Mouse (Mus musculus) G1E (cell line): ENCODE data around the gene Chil1. TPM values are rescaled to one million over a fixed set of nuclear protein-coding genes. Genes with fewer than 3 reads are reported as not detected.

Experiments
- ATAC-seq: 2 replicates; pipeline ENCODE4 v1.8.0; 2016; ENCODE audit warnings: mild to moderate bottlenecking; ENCODE audit not compliant: insufficient number of reproducible peaks, poor library complexity, low FRiP score, severe bottlenecking; ENCODE audit errors: extremely low read depth
- DNase-seq: peaks from one replicate; pipeline ENCODE4 v3.0.0; 2012; ENCODE audit warnings: low spot score
- H3K27me3 ChIP-seq: 2 replicates; pipeline ENCODE4 v1.6.1; 2012; ENCODE audit warnings: mild to moderate bottlenecking, low read length, inconsistent platforms; ENCODE audit not compliant: insufficient read depth
- H3K36me3 ChIP-seq: replicated peaks from 2 replicates; pipeline ENCODE3; 2012; ENCODE audit warnings: mild to moderate bottlenecking, inconsistent platforms
- H3K4me1 ChIP-seq: 2 replicates; pipeline ENCODE4 v1.6.1; 2012; ENCODE audit warnings: low read depth, low read length, inconsistent platforms, mixed read lengths; ENCODE audit not compliant: insufficient read depth
- H3K4me3 ChIP-seq: 2 replicates; pipeline ENCODE4 v1.5.1; 2012; ENCODE audit warnings: low read depth, mild to moderate bottlenecking, inconsistent platforms, low read length, moderate library complexity, mixed read lengths
- H3K9me3 ChIP-seq: replicated peaks from 2 replicates; pipeline ENCODE4 v1.6.1; 2012; ENCODE audit warnings: inconsistent platforms
- CTCF ChIP-seq: IDR thresholded peaks from 2 replicates; pipeline ENCODE4 v1.5.1; 2012; ENCODE audit warnings: low read depth, low read length, inconsistent platforms, mixed read lengths
- GATA1 ChIP-seq: IDR thresholded peaks from 2 replicates; pipeline ENCODE4 v1.6.1; 2012; ENCODE audit warnings: borderline replicate concordance, low read length, inconsistent platforms, mixed read lengths
- GATA2 ChIP-seq: IDR thresholded peaks from 2 replicates; pipeline ENCODE4 v1.6.1; 2012; ENCODE audit warnings: low read depth, low read length, inconsistent platforms, borderline replicate concordance
- POLR2AphosphoS5 ChIP-seq: IDR thresholded peaks from 2 replicates; pipeline ENCODE4 v1.6.1; 2012; ENCODE audit warnings: low read depth, low read length, inconsistent platforms; ENCODE audit not compliant: insufficient replicate concordance
- TAL1 ChIP-seq: conservative IDR thresholded peaks from 2 replicates; pipeline ENCODE4 v1.6.1; 2012; ENCODE audit warnings: low read depth, low read length, inconsistent platforms, mixed read lengths
- polyA plus RNA-seq: library from polyadenylated mRNA; stranded (reverse); fragments of >175 nt; gene quantifications from 2 replicates; pipeline ENCODE4 v1.2.3, GENCODE M21; 2012
- total RNA-seq, 2 experiments: library from RNA; stranded (forward) in 1 of 2; stranded (reverse) in 1 of 2; fragments of 200-1000 nt in 1 of 2; fragments of >200 nt in 1 of 2; fragmentation: Nextera tagmentation in 1 of 2; gene quantifications; 2 replicates each; pipeline ENCODE4 v1.2.3; 2014 to 2017

Gene Chil1
- total and polyA plus RNA-seq, 3 experiments: not detected

DNA sequence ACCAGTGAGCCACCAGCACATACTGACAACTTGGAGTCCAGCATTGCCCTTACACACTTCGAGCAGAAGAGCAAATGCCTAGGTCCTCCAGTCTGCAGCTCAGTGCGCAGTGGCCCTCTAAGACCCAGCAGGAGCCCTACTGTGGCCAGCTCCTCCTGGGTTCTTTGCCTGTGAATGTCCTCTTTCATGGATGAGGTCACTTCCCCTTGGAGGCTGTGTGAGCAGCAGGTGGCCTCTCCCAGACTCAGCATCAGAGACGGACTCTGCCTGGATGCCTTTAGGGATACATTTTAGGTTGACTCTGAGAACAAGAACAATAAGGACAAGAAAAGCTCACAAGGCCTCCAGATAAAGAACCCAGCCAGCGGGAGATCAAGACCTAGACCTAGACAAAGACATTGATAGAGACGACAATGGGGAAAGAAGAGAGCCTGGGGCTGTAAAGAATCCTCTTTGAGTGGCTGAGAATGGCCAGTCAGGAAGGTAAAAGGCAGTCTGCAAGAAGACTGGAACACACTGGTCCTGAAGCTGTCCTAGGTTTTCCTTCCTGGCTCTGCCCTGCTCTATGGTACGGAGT, 28.3 kb downstream of the Chil1 start:
- TF ChIP-seq GATA2: no peak
- no peak for TF ChIP-seq CTCF
- no peak for TF ChIP-seq GATA1
- TF ChIP-seq POLR2AphosphoS5: no peak
- no peak for TF ChIP-seq TAL1
- no peak overlapping the region for H3K4me3 ChIP-seq
- H3K27me3 ChIP-seq: peaks cover 51% of the 10 kb centered on the region
- H3K36me3 ChIP-seq: no peaks in the 10 kb centered on the region
- DNase-seq (no peak), ATAC-seq (no peak)
- H3K9me3 ChIP-seq: peaks cover 4% of the 10 kb centered on the region; the same call in 1 of the 2 replicates
- H3K4me1 ChIP-seq: no peaks in the 10 kb centered on the region

DNA sequence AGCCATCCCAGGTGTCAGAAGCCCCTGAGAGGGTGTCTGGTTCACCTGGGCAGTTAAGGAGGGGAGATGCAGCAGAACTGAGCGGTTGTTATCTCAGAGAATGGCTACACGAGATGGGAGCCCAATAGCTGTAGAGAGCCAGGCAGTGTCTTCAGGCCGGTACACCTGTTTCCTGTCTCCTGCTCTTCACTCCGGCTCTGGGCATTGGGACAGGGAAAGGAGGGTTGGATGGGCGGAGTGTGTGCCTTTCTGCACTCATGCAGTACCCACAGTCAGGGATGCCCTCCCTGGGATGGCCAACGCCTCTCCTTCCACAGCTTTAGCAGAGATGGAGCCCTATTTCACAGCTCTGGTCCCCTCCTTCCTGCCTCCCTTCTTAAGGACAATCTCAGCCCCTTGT, 29.1 kb downstream of the Chil1 start:
- no peak for TF ChIP-seq GATA2
- TF ChIP-seq CTCF: no peak
- TF ChIP-seq GATA1: no peak
- no peak for TF ChIP-seq POLR2AphosphoS5
- TF ChIP-seq TAL1: no peak
- no peak for DNase-seq
- ATAC-seq: no peak
- Histone ChIP-seq H3K4me1 (no peaks in the 10 kb centered on the region), H3K9me3 (peaks cover 4% of the 10 kb centered on the region; the same call in 1 of the 2 replicates), H3K4me3 (no peak overlapping the region), H3K36me3 (no peaks in the 10 kb centered on the region), H3K27me3 (peaks cover 53% of the 10 kb centered on the region)

DNA sequence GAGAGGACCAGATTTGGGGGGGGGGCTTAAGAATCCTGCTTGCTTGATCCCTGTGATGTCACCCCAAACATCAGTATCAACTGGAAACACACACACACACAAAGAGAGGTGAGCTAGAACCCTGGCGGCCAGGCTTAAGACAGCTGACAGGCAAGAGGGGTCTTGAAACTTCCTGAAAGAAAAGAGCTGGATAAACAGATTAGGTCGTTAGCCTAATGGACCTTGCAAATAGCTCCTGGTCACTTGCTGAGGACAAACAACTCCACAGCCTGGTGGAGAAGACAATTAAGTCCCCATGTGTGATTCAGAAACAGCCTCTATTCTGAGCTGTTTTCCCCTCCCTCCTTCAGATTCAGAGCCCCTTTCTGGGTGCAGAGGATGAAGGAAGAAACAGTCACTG, 29.7 kb downstream of the Chil1 start:
- Histone ChIP-seq H3K36me3 (no peaks in the 10 kb centered on the region), H3K27me3 (peaks cover 54% of the 10 kb centered on the region), H3K4me3 (no peak overlapping the region), H3K9me3 (peaks cover 4% of the 10 kb centered on the region; the same call in 1 of the 2 replicates), H3K4me1 (no peaks in the 10 kb centered on the region)
- no peak for DNase-seq
- ATAC-seq: no peak
- TF ChIP-seq GATA1 (no peak), CTCF (no peak), TAL1 (no peak), POLR2AphosphoS5 (no peak), GATA2 (no peak)

DNA sequence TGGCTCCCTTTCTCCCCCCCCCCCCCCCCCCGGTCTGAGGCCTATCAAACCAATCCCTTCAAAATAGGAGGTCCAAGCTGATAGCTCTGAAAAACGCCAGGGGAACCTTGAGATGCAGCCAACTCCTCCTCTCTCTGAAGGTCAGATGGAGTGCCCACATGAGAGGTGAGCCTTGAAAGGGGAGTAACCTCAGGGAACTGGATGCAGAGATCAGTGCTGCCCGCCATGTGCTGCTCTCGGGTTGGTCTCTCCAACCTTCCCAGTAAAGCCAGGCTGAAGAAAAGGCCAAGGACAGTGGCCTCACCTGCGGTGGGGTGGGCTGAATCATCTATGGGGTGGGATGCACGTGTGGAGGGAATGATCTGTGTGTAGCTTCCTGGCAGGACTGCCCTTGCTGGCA, 30.4 kb downstream of the Chil1 start:
- Histone ChIP-seq H3K27me3 (peaks cover 58% of the 10 kb centered on the region), H3K9me3 (peaks cover 4% of the 10 kb centered on the region; the same call in 1 of the 2 replicates), H3K4me3 (no peak overlapping the region), H3K36me3 (no peaks in the 10 kb centered on the region), H3K4me1 (no peaks in the 10 kb centered on the region)
- TF ChIP-seq POLR2AphosphoS5 (no peak), GATA1 (no peak), GATA2 (no peak), TAL1 (no peak), CTCF (no peak)
- DNase-seq: no peak
- no peak for ATAC-seq

DNA sequence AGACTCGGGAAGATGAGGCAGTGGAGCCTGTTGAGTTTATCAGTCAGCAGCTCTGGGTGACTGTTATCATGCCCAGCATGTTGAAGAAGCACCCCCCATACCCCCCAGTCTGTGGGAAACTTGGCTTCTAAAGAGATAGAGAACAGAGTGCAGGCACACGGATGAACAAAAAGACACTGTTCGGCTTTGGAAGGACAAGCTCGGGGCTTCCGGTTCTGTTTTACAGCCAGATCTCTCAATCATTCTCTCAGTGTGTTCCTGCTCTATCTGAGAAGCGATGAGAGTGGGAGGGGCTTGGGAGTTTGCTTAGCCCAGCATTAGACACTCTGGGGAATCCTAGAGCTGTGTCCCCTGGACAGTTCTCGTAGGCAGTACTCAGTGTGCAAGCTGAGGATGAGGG, 31.4 kb downstream of the Chil1 start:
- TF ChIP-seq CTCF: no peak
- TF ChIP-seq GATA2: no peak
- TF ChIP-seq POLR2AphosphoS5: no peak
- no peak for TF ChIP-seq TAL1
- no peak for TF ChIP-seq GATA1
- no peaks in the 10 kb centered on the region for H3K4me1 ChIP-seq
- H3K9me3 ChIP-seq: no peaks in the 10 kb centered on the region
- H3K36me3 ChIP-seq: no peaks in the 10 kb centered on the region
- ATAC-seq (no peak), DNase-seq (no peak)
- peaks cover 58% of the 10 kb centered on the region for H3K27me3 ChIP-seq
- H3K4me3 ChIP-seq: no peak overlapping the region

DNA sequence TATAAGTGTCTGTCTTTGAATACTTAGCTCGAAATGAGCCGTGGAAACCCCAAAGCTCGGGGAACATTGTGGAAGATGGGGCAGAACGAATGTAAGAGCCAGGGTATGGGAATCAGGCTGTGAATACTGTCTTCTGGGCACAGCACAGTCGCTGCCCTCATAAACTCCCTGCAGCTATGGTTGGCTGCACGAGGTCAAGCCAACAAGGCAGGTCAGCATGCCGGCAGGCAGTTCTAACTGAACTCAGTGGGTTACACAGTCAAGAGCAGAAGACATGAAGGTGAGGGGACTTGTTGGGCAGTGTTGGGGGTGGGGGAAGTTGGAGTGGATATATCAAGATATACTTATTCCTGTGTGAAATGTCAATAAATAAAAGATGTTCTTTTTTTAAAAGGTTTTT, 33.1 kb downstream of the Chil1 start:
- TF ChIP-seq CTCF (no peak), GATA1 (no peak), GATA2 (no peak), POLR2AphosphoS5 (no peak), TAL1 (no peak)
- Histone ChIP-seq H3K27me3 (peaks cover 62% of the 10 kb centered on the region), H3K36me3 (no peaks in the 10 kb centered on the region), H3K4me3 (no peak overlapping the region), H3K9me3 (no peaks in the 10 kb centered on the region), H3K4me1 (no peaks in the 10 kb centered on the region)
- DNase-seq: no peak
- ATAC-seq: no peak
